Mouse (Mus musculus) 3134 (cell line): ENCODE results near the gene Selenbp1.
A peak's percentile ranks its signal among the peaks of the same experiment; 100 is the strongest.

Experiments used
- DNase-seq: peaks from one replicate; pipeline ENCODE4 v3.0.0-alpha.2; 2011; ENCODE audit warnings: low spot score; ENCODE audit not compliant: insufficient read length; ENCODE audit errors: extremely low read depth

Selenbp1 gene

GRCm38 (mm10) chr3:94973620-94974019, 40.8 kb downstream of the Selenbp1 start:
- DNase-seq, result no peak

- DNase-seq, result no peak
Measured at GRCm38 (mm10) chr3:94974026-94974527, 41.2 kb downstream of the Selenbp1 start.

GRCm38 (mm10) chr3:94974528-94975422, 41.9 kb downstream of the Selenbp1 start, which contains the start of gene Pi4kb:
Gene Pi4kb (plus strand): TSS chr3:94974731.
- peak; percentile 91 for DNase-seq

DNA sequence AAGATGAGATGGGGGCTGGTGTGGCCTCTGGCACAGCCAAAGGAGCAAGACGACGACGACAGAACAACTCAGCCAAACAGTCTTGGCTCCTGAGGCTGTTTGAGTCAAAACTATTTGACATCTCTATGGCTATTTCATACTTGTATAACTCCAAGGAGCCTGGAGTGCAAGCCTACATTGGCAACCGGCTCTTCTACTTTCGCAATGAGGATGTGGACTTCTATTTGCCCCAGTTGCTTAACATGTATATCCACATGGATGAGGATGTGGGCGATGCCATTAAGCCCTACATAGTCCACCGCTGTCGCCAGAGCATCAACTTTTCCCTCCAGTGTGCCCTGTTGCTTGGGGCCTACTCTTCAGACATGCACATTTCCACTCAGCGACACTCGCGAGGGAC, 51.5 kb downstream of the Selenbp1 start:
- DNase-seq, result no peak

DNA sequence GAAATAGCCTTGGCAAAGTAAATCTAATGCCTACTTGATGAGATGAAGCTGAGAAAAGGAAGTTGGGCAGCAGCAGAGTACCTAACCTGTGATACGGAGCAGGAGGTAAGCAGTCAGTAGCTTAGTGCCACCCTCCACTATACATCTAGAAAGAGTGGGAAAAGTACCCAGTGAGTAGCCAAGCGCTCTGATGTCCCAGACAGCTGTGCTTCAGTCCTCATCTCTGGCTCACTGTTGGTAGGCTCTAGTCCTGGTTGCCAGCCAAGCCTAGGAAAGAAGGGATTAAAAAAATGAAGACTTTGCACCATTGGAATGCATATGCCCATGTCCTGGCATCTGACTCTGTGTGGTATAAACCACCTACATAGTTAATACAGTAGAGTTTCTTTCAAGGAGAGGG, 52.7 kb downstream of the Selenbp1 start:
- DNase-seq, result no peak

DNA sequence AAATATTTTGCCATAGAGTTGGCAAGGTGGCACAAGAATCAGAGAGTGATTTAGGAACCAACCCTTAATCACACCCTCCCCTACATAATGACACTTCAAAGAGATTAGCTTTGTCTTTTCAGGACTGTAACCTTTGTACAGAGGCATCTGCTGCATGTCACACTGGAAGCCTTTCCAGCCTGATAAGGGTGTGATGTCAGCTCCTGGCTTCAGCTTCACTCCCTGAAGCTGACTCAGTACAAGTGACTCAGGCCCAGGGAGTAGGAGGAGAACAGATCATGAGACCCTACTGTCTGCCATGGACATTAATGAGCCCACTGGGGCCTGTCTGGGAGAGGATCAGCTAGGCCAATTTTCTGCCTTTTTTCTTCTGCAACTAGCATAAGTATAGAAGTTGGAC, 54.7 kb downstream of the Selenbp1 start:
- DNase-seq, result peak; percentile 34

DNA sequence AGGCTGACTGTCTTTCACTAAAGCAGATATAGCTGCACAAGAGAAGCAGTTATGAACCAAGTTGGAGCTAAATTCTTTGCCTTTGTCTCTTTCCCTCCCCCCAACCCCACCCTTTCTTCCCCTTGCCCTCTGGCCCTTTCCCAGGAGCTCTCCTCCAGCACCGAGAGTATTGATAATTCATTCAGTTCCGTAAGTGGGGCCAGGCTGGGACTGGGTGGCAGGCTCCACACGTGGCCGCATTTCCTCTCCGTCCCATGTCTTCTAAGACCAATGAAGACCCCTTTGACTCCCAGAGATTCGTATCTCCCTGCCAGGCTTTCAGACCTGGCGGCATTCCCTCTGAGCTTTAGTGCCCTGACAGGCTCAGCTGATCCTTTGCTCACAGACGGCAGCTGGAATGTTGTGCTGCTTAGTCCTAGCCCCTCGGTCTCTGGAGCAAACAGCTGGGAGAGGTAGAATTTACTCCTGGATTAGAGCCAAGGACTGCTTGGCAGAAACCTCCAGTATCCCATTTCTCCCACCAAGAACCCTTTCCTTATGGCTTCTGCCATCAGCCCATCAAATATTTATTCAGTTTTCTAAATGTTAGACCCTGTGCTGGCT, 56.4 kb downstream of the Selenbp1 start:
- DNase-seq, result no peak
